ENCODE assay signal across 9 mouse cellular contexts in the genomic region with DNA sequence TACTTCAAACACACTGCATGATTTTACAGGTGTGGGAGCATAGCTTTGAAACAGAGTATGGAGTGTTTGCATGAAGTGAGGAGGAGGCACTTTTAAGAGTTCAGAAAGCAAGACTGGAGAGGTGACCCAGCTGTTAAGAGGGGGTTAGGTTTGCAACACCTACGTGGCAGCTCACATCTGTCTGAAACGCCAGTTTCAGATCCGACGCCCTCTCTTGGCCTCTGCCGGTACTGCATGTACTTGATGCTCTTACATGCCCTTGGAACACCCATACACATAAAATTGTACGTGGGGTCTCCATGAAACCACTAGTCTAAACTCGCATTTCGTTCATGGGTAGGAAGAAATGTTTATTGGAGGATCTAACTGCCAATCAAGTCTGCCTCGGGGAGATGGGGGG. TPM values are rescaled to one million over a fixed set of nuclear protein-coding genes. Genes with fewer than 3 reads are reported as not detected.
DNase-seq lines count a peak whose midpoint lies in the region; ATAC-seq lines count a peak whose summit lies in the region.
"Had no signal": no experiment of that assay in that cellular context is flagged by ENCODE, and none has a peak within 500 bp of the region (broad histone marks: within the 10 kb centered on the region; RNA-seq: fewer than 3 reads in every experiment).

No protein-coding gene starts in this region.

- no peaks in the 10 kb centered on the region for H3K9me3 ChIP-seq in liver, embryonic 11.5 days (ENCODE audit: control insufficient read depth, low read length)
- H3K9me3 ChIP-seq in heart, embryonic 10.5 days = no peaks in the 10 kb centered on the region

- WGBS in liver, embryonic 11.5 days = 43% methylated on average over 9 of the region's 9 CpGs
- WGBS in heart, embryonic 10.5 days = 37% methylated on average over 9 of the region's 9 CpGs

- no peaks in the 10 kb centered on the region for H3K27me3 ChIP-seq in liver, embryonic 11.5 days (replicated peaks; ENCODE audit: control insufficient read depth, insufficient read depth, low read length)
- no peaks in the 10 kb centered on the region for H3K27me3 ChIP-seq in heart, embryonic 10.5 days (ENCODE audit: insufficient read depth, poor library complexity, severe bottlenecking)

- intact Hi-C loops in heart, postnatal 36 days (cut with DNase I) = no loop called here

- no peak overlapping the region for H3K4me2 ChIP-seq in liver, embryonic 11.5 days

- no peak for ATAC-seq in liver, embryonic 11.5 days (replicated peaks; ENCODE audit: low FRiP score)
- 0 out of 2 replicates have a peak, but pooled peaks have one; percentile 27 for ATAC-seq in granulocyte monocyte progenitor cell, adult 5-6 weeks (replicated peaks; ENCODE audit: poor library complexity, severe bottlenecking)

- no peaks in the 10 kb centered on the region for H3K36me3 ChIP-seq in liver, embryonic 11.5 days (ENCODE audit: control insufficient read depth, insufficient read depth, low read length)
- no peaks in the 10 kb centered on the region for H3K36me3 ChIP-seq in heart, embryonic 10.5 days

- H3K4me1 ChIP-seq in liver, embryonic 11.5 days (replicated peaks; ENCODE audit: control insufficient read depth, insufficient read depth, low read length) = no peaks in the 10 kb centered on the region
- H3K4me1 ChIP-seq in heart, embryonic 10.5 days = no peaks in the 10 kb centered on the region

- DNase-seq in liver (peak; percentile 16), R1 (ENCODE audit: low read depth, low spot score) (peak; percentile 87)
- no peak for DNase-seq in liver, embryonic 11.5 days (ENCODE audit: low spot score)
- peak; percentile 64 for DNase-seq in testis, postnatal 10 days (ENCODE audit: low spot score)
- DNase-seq in heart, postnatal 36 days = no peak
- DNase-seq in heart, embryonic 10.5 days (ENCODE audit: low spot score) = no peak

- no peak overlapping the region for H3K9ac ChIP-seq in liver, embryonic 11.5 days (ENCODE audit: low read depth, low read length)

- H3K27ac ChIP-seq in liver, embryonic 11.5 days (ENCODE audit: low read depth, low read length) = no peak overlapping the region
- no peak overlapping the region for H3K27ac ChIP-seq in heart, embryonic 10.5 days

- no peak overlapping the region for H3K4me3 ChIP-seq in liver, embryonic 11.5 days (ENCODE audit: low read depth, low read length)
- H3K4me3 ChIP-seq in heart, embryonic 10.5 days = no peak overlapping the region

RNA-seq across cellular contexts. Expression of a gene that starts 24.3 kb away (rescaled TPM):
- polyA plus RNA-seq in liver, embryonic 11.5 days (2014; fragmentation: Nextera tagmentation; extraction: Ambion mirVana) = not detected in 2 replicates
- not detected in 2 replicates for total RNA-seq in granulocyte monocyte progenitor cell, adult 5-6 weeks (2014; fragmentation: Nextera tagmentation)
- total RNA-seq in granulocyte monocyte progenitor cell, adult 5-6 weeks (2017) = not detected in 2 replicates
- not detected for total RNA-seq in heart, postnatal 36 days (2021)
- not detected in 2 replicates for polyA plus RNA-seq in heart, embryonic 10.5 days (2016; fragmentation: Nextera tagmentation; extraction: Ambion mirVana)
- polyA plus RNA-seq: embryonic facial prominence, embryonic 11.5 days; heart, embryonic 14.5 days had no signal

Comparison
In these comparisons a context has a peak if more than half of its experiments do, and no peak if none do; other contexts are left out.
1. DNase-seq: peak in liver (single experiment), R1 (single experiment) and testis, postnatal 10 days (single experiment); none in liver, embryonic 11.5 days (single experiment), heart, postnatal 36 days (0 of 2) and heart, embryonic 10.5 days (single experiment).